Mouse (Mus musculus): ENCODE results near the gene Mgat3. TPM values are rescaled to one million over a fixed set of nuclear protein-coding genes. Genes with fewer than 3 reads are reported as not detected.
A peak's percentile ranks its signal among the peaks of the same experiment; 100 is the strongest.

Mgat3 gene
- 10 to 100 TPM in 1 of 2 experiments, 1 to 10 TPM in 1; 7.0 to 10.3 TPM for total RNA-seq (2021)
- long read RNA-seq, experiment 1, full-length matches to known transcripts, result 1 of 2 reads
- long read RNA-seq, experiment 1, partial matches to known transcripts, result 0 of 2 reads
- long read RNA-seq, experiment 1, other reads (novel, unspliced or antisense), result 1 of 2 reads
- long read RNA-seq, experiment 2, partial matches to known transcripts, result 0 of 1 reads
- long read RNA-seq, experiment 2, other reads (novel, unspliced or antisense), result 1 of 1 reads

GRCm38 (mm10) chr15:80173001-80173771, at the start of gene Mgat3:
Mgat3 (plus strand) TSS chr15:80173721.
- DNase-seq, result peak; percentile 38 to 59

DNA sequence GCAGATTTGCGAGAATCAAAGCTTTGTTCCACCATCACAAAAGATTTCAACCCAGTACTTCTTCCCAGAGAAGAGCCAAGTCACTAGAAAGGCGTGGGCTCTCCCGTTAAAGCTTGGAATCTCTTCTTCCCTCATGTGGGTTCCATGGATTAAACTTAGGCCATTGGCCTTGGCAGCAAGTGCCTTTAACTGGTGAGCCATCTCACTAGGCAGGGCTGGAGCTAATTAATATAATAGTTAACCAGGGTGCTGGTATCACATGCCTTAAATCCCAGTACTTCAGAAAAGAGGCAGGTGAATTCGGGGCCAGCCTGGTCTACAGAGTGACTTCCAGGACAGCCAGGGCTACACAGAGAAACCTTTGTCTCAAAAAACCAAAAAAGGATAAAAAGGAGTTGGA, 48.9 kb upstream of the Mgat3 start:
- DNase-seq, result no peak

GRCm38 (mm10) chr15:80127191-80127590, 46.3 kb upstream of the Mgat3 start:
- DNase-seq, result no peak

GRCm38 (mm10) chr15:80129982-80130381, 43.5 kb upstream of the Mgat3 start:
- no peak for DNase-seq

DNA sequence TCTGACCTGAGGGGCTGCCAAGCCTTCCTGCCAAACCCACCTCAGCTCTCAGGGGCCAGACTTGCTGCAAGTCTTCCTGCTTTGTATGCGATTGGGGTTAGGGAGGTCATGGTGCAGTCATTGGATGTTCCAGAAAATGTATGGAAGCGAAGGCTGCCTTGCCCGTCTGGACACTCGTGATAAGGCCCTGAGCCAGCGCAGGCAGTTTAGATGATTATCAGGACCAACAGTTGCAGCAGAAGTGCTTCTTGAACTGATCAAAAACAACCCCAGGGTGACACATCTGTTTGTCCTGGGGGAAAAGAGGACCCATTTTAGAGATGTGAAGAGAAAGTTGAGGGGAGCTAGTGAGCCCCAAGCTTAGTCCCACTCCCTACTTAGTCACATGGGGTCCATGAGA, 42.8 kb upstream of the Mgat3 start:
- no peak for DNase-seq

- DNase-seq, result no peak
Observed at GRCm38 (mm10) chr15:80131421-80131820, 42.1 kb upstream of the Mgat3 start.

DNA sequence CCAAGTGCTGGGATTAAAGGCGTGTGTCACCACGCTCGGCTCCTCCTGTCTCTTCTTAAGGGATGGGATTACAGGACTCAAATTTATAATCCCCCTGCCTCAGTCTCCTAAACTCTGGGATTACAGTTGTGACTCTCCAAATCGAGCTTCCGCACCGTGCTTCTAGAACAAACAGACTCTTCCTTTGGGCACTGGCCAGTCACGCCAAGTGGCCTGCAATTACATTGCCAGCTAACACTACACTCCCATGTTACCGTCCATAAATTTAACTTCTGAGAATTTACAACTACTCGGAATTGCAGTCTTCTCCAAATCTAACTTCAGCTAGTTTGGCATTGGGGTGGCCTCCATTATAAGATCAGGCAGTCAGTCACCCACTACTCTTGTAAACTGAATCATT, 41.1 kb upstream of the Mgat3 start:
- DNase-seq, result no peak

GRCm38 (mm10) chr15:80132993-80133586, 40.4 kb upstream of the Mgat3 start, which contains the start of gene Tab1:
Tab1 (plus strand) TSS chr15:80133127.
- peak; percentile 92 to 95 for DNase-seq

DNA sequence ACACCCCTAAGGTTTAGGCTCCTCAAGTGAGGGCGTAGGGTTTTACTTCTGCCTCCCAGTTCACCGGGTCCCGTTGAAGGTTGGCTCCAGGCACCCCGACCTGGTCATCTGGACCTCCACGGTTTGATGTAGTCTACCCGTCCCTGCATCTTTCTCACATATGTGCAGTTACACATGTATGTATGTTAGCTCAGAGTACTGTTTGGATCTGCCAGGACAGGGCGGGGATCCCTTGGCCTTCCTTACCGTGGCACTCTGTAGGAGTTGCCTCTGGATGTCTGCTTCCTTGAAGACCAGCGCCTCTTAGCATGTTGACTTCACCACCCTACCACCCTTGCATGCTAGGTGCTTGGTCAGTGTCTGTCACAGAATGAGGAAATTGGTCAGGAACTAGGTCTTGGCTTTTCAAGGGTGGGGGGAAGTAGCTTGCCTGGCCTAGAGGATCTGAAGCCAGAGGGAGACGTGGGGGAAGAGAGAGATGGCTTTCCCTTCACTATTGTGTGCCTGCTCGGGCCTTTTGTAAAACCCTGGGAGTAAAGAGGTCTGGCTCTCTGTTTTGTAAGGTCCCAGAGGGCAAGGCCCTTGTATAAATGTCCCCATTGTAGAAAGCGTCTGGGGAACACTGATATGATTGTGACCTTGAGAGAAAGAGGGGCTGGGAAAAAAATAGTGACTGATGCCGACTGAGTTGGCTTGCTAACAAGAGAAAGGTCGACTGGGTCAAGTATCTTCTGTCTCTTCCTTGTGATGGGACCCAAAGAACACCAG, 39.7 kb upstream of the Mgat3 start:
- peak; percentile 23 to 37 for DNase-seq

DNA sequence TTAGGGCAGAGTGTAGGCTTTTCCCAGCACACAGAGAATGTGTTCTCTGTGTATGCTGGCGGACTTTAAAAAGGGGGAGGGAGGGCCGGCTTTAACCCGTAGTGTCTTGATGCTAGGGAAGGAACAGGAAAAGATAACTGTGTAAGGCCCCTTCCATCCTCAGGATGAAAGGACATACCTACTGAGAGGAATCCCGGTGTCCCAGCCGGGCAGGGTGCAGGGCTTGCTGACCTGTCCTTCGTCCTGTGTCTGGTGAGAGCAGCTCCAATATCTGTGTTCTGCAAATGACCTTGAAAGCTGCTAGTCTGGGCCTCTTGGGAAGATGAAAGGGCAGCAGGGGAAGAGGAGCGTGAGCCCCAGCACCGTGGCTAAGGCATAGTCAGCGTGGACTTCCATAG, 39.1 kb upstream of the Mgat3 start:
- peak; percentile 51 to 67 for DNase-seq

GRCm38 (mm10) chr15:80135499-80135898, 38.0 kb upstream of the Mgat3 start:
- no peak for DNase-seq

DNA sequence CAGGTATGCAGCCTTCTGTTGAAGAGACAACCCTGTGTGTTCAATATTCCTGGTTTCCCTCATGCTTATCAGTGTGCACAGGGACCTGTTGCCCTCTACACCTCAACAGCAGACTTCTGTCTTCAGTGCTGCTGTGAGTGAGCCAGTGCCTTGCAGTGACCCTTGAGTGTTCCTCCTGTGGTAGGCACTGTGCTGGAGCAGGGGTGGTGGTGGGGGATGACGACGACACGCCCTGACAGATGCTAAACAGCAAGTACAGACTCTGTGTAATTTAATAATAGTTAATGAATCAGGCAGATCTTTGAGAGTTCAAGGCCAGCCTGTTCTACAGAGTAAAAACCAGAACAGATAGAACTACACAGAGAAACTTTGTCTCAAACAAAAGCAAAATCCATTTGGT, 36.9 kb upstream of the Mgat3 start:
- peak in 1 of 2 experiments; percentile 52 for DNase-seq

DNA sequence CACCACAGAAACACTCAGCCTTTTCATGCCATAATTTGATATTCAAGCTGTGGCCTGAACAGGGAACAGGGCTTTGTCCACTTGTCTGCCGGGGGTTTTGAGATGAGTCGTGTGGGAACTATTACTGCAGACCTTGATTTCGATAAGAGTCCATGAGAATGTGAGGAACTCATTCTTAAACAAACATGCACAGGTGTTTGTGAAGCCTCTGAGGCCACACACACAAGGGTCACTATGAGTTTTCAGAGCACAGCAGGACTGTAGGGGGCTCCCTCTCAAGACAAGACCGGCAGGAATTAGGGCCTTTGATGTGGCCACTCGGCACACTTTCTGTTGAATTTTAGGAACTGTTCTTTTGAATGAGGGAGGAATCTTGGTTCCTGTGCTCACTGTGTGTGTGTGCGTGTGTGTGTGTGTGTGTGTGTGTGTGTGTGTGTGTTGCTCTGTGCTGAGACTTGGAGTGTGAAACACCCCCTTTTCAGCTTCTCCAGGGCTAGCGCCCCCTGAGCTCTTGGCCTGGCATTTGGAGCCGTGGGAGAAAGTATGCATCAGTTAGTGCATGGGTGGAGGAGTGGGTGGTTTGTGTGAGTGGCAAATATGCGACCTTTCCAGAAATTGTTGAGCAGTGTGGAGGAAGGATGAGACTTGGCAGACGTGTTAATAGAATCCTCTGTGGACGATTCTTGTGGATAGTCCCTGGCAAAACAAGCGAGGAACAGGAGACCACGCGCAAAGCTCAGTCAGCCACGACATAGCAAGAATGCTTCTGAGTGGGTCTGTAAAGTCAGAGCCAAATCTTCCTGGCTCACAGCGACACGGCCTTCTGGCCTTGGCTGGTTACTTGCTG, 35.4 kb upstream of the Mgat3 start:
- DNase-seq, result peak in 1 of 2 experiments; percentile 28

- DNase-seq, result no peak
Observed at GRCm38 (mm10) chr15:80140302-80140701, 33.2 kb upstream of the Mgat3 start.

- no peak for DNase-seq
Observed at GRCm38 (mm10) chr15:80140878-80141277, 32.6 kb upstream of the Mgat3 start.

DNA sequence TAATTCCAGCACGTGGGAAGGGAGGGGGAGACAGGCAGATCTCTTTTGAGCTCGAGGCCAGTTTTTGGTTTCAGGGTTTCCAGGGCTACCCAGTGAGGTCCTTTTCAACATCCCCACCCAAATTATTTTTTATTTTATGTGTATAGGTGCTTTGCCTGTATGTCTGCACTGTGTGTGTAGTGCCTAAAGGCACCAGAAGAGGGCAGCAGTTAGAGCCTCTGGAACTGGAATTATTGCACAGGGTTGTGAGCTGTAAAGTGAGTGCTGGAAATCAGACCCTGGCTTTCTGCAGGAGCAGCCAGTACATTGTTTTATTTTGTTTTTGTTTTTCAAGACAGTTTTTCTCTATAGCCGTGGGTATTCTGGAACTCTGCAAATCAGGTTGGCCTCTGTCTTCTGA, 31.4 kb upstream of the Mgat3 start:
- DNase-seq, result no peak

DNA sequence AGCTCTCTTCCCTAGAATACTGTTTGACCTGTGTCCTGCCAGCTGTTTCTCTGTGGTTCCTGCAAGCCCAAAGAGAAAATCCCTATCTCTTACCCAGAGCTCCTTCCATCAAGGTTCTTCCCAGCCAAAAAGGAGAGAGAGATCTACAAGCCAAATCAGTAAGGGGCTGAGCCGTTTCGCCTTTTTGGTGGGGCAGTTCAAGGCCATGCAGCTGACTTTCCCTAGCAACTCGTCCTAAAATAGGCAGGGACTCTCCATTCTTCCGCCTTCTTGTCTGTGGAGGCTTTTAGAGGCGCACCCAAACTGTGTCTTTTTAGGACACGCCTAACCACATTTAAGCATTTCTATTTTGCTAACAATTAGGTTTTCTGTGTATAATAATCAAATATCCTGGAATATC, 29.8 kb upstream of the Mgat3 start:
- DNase-seq, result peak in 1 of 2 experiments; percentile 35

- no peak for DNase-seq
Observed at GRCm38 (mm10) chr15:80145397-80145796, 28.1 kb upstream of the Mgat3 start.

DNA sequence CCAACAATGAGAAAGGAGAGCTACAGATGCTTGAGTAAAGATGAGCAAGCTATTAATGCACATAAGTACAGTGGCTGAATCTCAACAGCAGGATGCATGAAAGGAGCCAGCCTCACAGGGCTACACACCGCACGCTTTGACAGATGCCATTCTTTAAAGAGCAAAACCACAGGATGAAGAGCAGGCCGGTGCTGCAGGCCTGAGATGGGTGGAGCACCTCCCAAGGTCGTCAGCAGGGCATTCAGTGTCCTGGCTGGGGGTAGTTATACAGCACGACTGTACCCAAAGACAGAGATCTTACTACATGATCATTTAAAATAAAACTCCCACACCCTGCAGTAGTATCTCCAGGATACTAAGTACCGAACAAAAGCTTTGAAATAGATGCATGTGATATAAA, 27.4 kb upstream of the Mgat3 start:
- DNase-seq, result peak in 1 of 2 experiments; percentile 22

DNA sequence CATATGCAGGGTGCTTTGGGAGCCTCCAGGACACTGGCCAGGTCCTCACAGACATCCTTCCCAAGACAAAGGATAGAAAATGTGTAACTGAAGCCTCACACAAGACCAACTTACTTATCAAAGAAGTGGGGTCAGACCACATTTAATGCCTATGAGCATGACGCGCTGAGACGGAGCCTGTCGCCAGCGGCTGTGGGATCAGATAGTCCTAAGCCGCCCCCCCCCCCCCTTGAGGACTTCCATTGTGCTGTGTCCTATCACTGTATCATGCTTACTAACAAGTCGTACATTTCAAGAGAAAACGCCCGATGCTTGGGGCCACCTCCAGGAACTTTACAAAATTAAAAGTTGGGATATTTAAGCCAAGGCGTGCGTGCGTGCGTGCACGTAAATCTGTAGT, 26.4 kb upstream of the Mgat3 start:
- no peak for DNase-seq

DNA sequence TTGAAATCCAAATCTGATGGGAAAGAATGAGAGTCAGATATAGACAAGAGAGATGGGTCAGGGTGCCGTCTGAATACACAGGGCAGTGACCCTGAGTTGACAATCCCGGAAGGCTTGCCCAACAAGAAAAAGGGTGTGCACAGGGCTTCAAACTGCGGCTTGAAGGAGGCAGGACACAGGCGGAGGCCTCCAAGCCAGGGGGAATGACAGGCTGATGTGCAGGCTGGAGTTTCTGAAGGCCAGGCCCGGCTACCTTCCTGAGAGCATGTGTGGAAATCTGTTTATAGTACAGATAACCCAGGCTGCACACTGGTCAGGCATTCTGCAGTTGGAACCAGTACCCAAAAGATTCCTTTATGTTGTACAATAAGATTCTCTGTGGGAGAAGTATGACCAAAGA, 26.0 kb upstream of the Mgat3 start:
- no peak for DNase-seq

DNA sequence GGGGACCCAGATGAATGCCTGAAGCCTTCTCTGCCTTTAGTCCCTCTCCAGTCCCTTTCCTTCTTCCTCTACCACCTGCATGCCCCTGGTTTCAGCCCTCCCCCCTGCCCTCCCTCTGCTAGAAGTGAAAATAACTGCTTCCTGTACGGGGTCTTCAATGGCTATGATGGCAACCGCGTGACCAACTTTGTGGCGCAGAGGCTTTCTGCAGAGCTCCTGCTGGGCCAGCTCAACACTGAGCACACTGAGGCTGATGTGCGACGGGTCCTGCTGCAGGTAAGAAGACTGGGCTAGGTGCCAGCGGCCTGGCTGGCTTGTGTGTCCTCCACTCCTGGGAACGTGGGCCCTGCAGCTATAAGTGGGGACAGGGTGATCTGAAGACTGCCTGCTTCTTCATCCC, 25.0 kb upstream of the Mgat3 start:
- DNase-seq, result no peak
